Mouse (Mus musculus): ENCODE results near the gene Kifc1. TPM values are rescaled to one million over a fixed set of nuclear protein-coding genes. Genes with fewer than 3 reads are reported as not detected.
"Not testable (repeated sequence)": the region's sequence is repeated elsewhere in the genome, so short reads cannot be mapped to it uniquely, and the experiment has no call there.

Kifc1 gene
- polyA plus RNA-seq, 1 experiment from 2014 or later = 11.8 TPM

DNA sequence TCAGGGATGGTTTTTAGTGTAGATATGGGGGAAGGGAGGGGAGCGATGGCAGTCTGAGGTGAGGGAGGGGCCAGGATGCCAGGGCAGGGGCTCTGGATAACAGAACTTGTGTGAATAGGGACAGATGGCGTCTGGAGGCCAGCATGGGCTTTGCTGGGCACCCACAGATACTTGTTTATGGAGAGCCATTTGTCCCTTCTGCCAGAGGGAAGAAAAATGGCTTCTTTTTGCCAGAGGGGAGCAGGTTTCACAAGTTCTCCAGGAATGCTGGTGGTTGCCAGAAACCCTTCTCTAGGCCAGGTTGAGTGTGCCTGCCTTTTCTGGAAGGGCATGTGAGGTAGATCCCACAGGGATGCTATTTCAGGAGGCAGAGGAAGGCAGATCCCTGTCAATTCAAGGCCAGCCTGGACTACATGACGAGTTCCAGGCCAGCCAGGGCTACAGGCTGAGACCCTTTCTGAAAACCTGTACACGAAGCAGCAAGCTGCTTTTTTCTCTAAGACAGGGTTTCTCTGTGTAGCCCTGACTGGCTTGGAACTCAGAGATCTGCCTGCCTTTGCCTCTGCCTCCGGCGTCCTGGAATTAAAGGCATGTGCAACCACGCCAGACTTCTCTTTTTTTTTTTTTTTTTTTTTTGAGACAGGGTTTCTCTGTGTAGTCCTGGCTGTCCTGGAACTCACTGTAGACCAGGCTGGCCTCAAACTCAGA, 10.0 kb upstream of the Kifc1 start:
- H3K27ac ChIP-seq (ENCODE audit: low read depth, low read length) = peak overlapping the region; percentile 87
- H3K27me3 ChIP-seq (replicated peaks; ENCODE audit: control insufficient read depth, insufficient read depth, low read length) = no peaks in the 10 kb centered on the region
- H3K4me3 ChIP-seq (ENCODE audit: low read depth, low read length) = no peak overlapping the region
- peaks cover 36% of the 10 kb centered on the region for H3K4me1 ChIP-seq (replicated peaks; ENCODE audit: control insufficient read depth, insufficient read depth, low read length)
- H3K9me3 ChIP-seq (ENCODE audit: control insufficient read depth, low read length) = no peaks in the 10 kb centered on the region
- peak overlapping the region; percentile 48 for H3K9ac ChIP-seq (ENCODE audit: low read depth, low read length)
- no peak for DNase-seq (ENCODE audit: low spot score)
- H3K36me3 ChIP-seq (ENCODE audit: control insufficient read depth, insufficient read depth, low read length) = no peaks in the 10 kb centered on the region
- WGBS = 64% methylated on average over 7 of the region's 7 CpGs
- peak overlapping the region; percentile 7 for H3K4me2 ChIP-seq
- ATAC-seq (replicated peaks; ENCODE audit: low FRiP score) = no peak

- DNase-seq (ENCODE audit: low spot score) = no peak
- H3K9me3 ChIP-seq (ENCODE audit: control insufficient read depth, low read length) = no peaks in the 10 kb centered on the region
- H3K9ac ChIP-seq (ENCODE audit: low read depth, low read length) = peak overlapping the region; percentile 48
- 44% methylated on average over 4 of the region's 4 CpGs for WGBS
- peak overlapping the region; percentile 87 for H3K27ac ChIP-seq (ENCODE audit: low read depth, low read length)
- peak; percentile 78 for ATAC-seq (replicated peaks; ENCODE audit: low FRiP score)
- H3K4me2 ChIP-seq = peak overlapping the region; percentile 7; the same call in 1 of the 2 replicates
- H3K27me3 ChIP-seq (replicated peaks; ENCODE audit: control insufficient read depth, insufficient read depth, low read length) = no peaks in the 10 kb centered on the region
- H3K4me1 ChIP-seq (replicated peaks; ENCODE audit: control insufficient read depth, insufficient read depth, low read length) = peaks cover 36% of the 10 kb centered on the region
- no peak overlapping the region for H3K4me3 ChIP-seq (ENCODE audit: low read depth, low read length)
- no peaks in the 10 kb centered on the region for H3K36me3 ChIP-seq (ENCODE audit: control insufficient read depth, insufficient read depth, low read length)
Observed at GRCm38 (mm10) chr17:33899642-33900041, 9.2 kb upstream of the Kifc1 start.

DNA sequence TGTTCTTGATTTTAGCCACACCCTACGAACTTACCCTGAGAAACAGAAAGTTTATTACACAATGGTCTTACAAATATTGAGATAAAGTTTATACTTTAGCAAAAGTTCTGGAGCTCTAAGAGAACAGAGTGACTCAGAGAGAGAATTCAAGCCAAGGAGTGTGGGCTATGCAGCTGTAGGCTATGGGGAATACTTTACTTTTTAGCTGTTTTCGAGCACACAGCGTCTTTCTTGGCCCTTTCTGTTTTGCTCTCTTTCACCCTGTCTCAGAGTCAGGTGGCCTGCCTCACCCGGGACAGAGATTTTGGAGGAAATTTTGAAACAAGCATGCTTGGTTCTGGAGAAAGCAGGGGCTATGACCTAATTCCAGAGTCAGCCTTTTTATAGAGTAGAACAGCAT, 7.7 kb upstream of the Kifc1 start:
- peaks cover 31% of the 10 kb centered on the region for H3K4me1 ChIP-seq (replicated peaks; ENCODE audit: control insufficient read depth, insufficient read depth, low read length)

DNA sequence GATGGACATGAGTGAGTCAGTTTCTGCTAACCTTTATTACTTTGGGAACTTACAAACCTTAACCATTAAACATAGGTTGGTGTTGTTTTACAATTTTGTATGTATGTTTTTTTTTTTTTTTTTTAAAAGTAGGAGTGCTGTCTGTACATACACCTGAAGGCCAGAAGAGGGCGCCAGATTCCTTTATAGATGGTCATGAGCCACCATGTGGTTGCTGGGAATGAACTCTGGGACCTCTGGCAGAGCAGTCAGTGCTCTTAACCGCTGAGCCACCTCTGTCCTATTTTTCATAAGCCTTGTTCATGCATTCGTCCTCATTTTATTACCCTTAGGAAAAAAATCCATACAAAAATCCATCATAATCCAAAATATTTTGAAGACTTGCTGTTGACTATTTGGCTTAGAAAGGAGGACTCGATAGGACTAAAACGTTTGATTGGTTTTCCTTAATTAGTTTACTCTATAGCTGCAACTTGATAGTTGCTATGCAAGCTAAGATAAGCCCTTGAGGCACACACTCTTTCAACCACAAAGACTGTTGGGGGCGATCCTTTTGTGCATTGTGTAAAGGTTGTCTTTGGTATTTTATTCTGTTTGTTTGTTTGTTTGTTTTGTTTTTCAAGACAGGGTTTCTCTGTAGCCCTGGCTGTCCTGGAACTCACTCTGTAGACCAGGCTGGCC, 6.8 kb upstream of the Kifc1 start:
- 24% methylated on average over 6 of the region's 6 CpGs for WGBS
- ATAC-seq (replicated peaks; ENCODE audit: low FRiP score) (no peak; the same call in 1 of the 2 replicates), DNase-seq (ENCODE audit: low spot score) (no peak)
- H3K9ac ChIP-seq (ENCODE audit: low read depth, low read length) = no peak overlapping the region
- no peaks in the 10 kb centered on the region for H3K9me3 ChIP-seq (ENCODE audit: control insufficient read depth, low read length)
- H3K27ac ChIP-seq (ENCODE audit: low read depth, low read length) = peak overlapping the region; percentile 25; the same call in 1 of the 2 replicates
- H3K27me3 ChIP-seq (replicated peaks; ENCODE audit: control insufficient read depth, insufficient read depth, low read length) = no peaks in the 10 kb centered on the region
- no peak overlapping the region for H3K4me3 ChIP-seq (ENCODE audit: low read depth, low read length)
- no peaks in the 10 kb centered on the region for H3K36me3 ChIP-seq (ENCODE audit: control insufficient read depth, insufficient read depth, low read length)
- H3K4me1 ChIP-seq (replicated peaks; ENCODE audit: control insufficient read depth, insufficient read depth, low read length) = peaks cover 24% of the 10 kb centered on the region
- H3K4me2 ChIP-seq = no peak overlapping the region

More for the DNA sequence above, 7.7 kb upstream of the Kifc1 start:
- not testable (repeated sequence) for H3K4me2 ChIP-seq; H3K27me3 ChIP-seq (replicated peaks; ENCODE audit: control insufficient read depth, insufficient read depth, low read length); DNase-seq (ENCODE audit: low spot score); H3K9me3 ChIP-seq (ENCODE audit: control insufficient read depth, low read length); ATAC-seq (replicated peaks; ENCODE audit: low FRiP score); H3K36me3 ChIP-seq (ENCODE audit: control insufficient read depth, insufficient read depth, low read length); H3K9ac ChIP-seq (ENCODE audit: low read depth, low read length); H3K27ac ChIP-seq (ENCODE audit: low read depth, low read length); H3K4me3 ChIP-seq (ENCODE audit: low read depth, low read length)
- 77% methylated on average over 4 of the region's 4 CpGs for WGBS

- H3K27me3 ChIP-seq (replicated peaks; ENCODE audit: control insufficient read depth, insufficient read depth, low read length); H3K4me2 ChIP-seq; H3K9me3 ChIP-seq (ENCODE audit: control insufficient read depth, low read length); H3K9ac ChIP-seq (ENCODE audit: low read depth, low read length); ATAC-seq (replicated peaks; ENCODE audit: low FRiP score); H3K4me3 ChIP-seq (ENCODE audit: low read depth, low read length); H3K36me3 ChIP-seq (ENCODE audit: control insufficient read depth, insufficient read depth, low read length); H3K27ac ChIP-seq (ENCODE audit: low read depth, low read length); DNase-seq (ENCODE audit: low spot score): not testable (repeated sequence)
- H3K4me1 ChIP-seq (replicated peaks; ENCODE audit: control insufficient read depth, insufficient read depth, low read length) = peaks cover 16% of the 10 kb centered on the region
- WGBS = 72% methylated on average over 4 of the region's 4 CpGs
Observed at GRCm38 (mm10) chr17:33893011-33893410, 2.5 kb upstream of the Kifc1 start.

- no peak overlapping the region for H3K27ac ChIP-seq (ENCODE audit: low read depth, low read length)
- H3K4me3 ChIP-seq (ENCODE audit: low read depth, low read length) = no peak overlapping the region
- H3K4me1 ChIP-seq (replicated peaks; ENCODE audit: control insufficient read depth, insufficient read depth, low read length) = peaks cover 15% of the 10 kb centered on the region
- H3K36me3 ChIP-seq (ENCODE audit: control insufficient read depth, insufficient read depth, low read length) = no peaks in the 10 kb centered on the region
- no peak for ATAC-seq (replicated peaks; ENCODE audit: low FRiP score)
- no peak for DNase-seq (ENCODE audit: low spot score)
- H3K9ac ChIP-seq (ENCODE audit: low read depth, low read length) = no peak overlapping the region
- 36% methylated on average over 7 of the region's 7 CpGs for WGBS
- H3K9me3 ChIP-seq (ENCODE audit: control insufficient read depth, low read length) = no peaks in the 10 kb centered on the region
- no peaks in the 10 kb centered on the region for H3K27me3 ChIP-seq (replicated peaks; ENCODE audit: control insufficient read depth, insufficient read depth, low read length)
- H3K4me2 ChIP-seq = no peak overlapping the region
Observed at GRCm38 (mm10) chr17:33892429-33892828, 2.0 kb upstream of the Kifc1 start.

GRCm38 (mm10) chr17:33891892-33892291, 1.4 kb upstream of the Kifc1 start:
- not testable (repeated sequence) for H3K9ac ChIP-seq (ENCODE audit: low read depth, low read length); H3K4me3 ChIP-seq (ENCODE audit: low read depth, low read length); ATAC-seq (replicated peaks; ENCODE audit: low FRiP score); H3K9me3 ChIP-seq (ENCODE audit: control insufficient read depth, low read length); H3K27ac ChIP-seq (ENCODE audit: low read depth, low read length); H3K36me3 ChIP-seq (ENCODE audit: control insufficient read depth, insufficient read depth, low read length); DNase-seq (ENCODE audit: low spot score); H3K4me2 ChIP-seq; H3K27me3 ChIP-seq (replicated peaks; ENCODE audit: control insufficient read depth, insufficient read depth, low read length)
- WGBS = 67% methylated on average over 6 of the region's 6 CpGs
- peaks cover 15% of the 10 kb centered on the region for H3K4me1 ChIP-seq (replicated peaks; ENCODE audit: control insufficient read depth, insufficient read depth, low read length)

DNA sequence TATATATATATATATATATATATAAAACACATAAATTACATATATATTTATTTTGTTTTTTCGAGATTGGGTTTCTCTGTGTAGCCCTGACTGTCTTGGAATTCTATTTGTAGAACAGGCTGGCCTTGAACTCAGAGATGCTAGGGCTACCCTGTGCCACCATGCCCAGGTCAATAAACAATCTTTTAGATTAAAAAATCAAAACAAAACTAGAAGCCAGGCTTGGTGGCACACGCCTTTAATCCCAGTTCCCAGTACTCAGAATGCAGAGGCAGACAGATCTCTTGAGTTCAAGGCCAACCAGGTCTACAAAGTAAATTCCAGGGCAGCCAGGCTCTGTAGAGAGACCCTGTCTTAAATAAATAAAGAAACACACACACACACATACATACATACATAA, 896 bp upstream of the Kifc1 start:
- H3K4me2 ChIP-seq = no peak overlapping the region
- 67% methylated on average over 2 of the region's 2 CpGs for whole genome bisulfite sequencing

More for the DNA sequence above, 896 bp upstream of the Kifc1 start:
- H3K9me3 ChIP-seq (ENCODE audit: control insufficient read depth, low read length) = no peaks in the 10 kb centered on the region
- no peak for DNase-seq (ENCODE audit: low spot score)
- no peak overlapping the region for H3K9ac ChIP-seq (ENCODE audit: low read depth, low read length)
- H3K36me3 ChIP-seq (ENCODE audit: control insufficient read depth, insufficient read depth, low read length) = no peaks in the 10 kb centered on the region; the same call in 1 of the 2 replicates
- no peak overlapping the region for H3K27ac ChIP-seq (ENCODE audit: low read depth, low read length)
- H3K4me3 ChIP-seq (ENCODE audit: low read depth, low read length) = no peak overlapping the region
- H3K27me3 ChIP-seq (replicated peaks; ENCODE audit: control insufficient read depth, insufficient read depth, low read length) = no peaks in the 10 kb centered on the region
- ATAC-seq (replicated peaks; ENCODE audit: low FRiP score) = no peak
- H3K4me1 ChIP-seq (replicated peaks; ENCODE audit: control insufficient read depth, insufficient read depth, low read length) = peaks cover 15% of the 10 kb centered on the region
